Mouse (Mus musculus): ENCODE data around the gene Hsf2bp. TPM values are rescaled to one million over a fixed set of nuclear protein-coding genes. Genes with fewer than 3 reads are reported as not detected.

The Hsf2bp gene
- polyA plus RNA-seq, 1 experiment from 2014 or later: 0.95 TPM

GRCm38 (mm10) chr17:32063654-32064053 lies 27.5 kb upstream of the Hsf2bp start:
- Histone ChIP-seq H3K27me3 (ENCODE audit: control insufficient read depth, insufficient read depth, low read length) (no peaks in the 10 kb centered on the region), H3K9ac (ENCODE audit: low read depth, low read length) (no peak overlapping the region), H3K9me3 (ENCODE audit: control insufficient read depth, low read length) (no peaks in the 10 kb centered on the region), H3K36me3 (ENCODE audit: control insufficient read depth, insufficient read depth, low read length) (peaks cover 44% of the 10 kb centered on the region), H3K4me3 (ENCODE audit: low read length) (no peak overlapping the region), H3K27ac (ENCODE audit: low read depth, low read length) (no peak overlapping the region), H3K4me2 (replicated peaks; ENCODE audit: low read depth, low read length) (no peak overlapping the region), H3K4me1 (ENCODE audit: control insufficient read depth, insufficient read depth, low read length) (no peaks in the 10 kb centered on the region)
- no peak for ATAC-seq (ENCODE audit: low FRiP score, low TSS enrichment)
- WGBS: 79% methylated on average over 2 of the region's 2 CpGs

GRCm38 (mm10) chr17:32061219-32061618 lies 25.1 kb upstream of the Hsf2bp start:
- H3K9me3 ChIP-seq (ENCODE audit: control insufficient read depth, low read length): no peaks in the 10 kb centered on the region
- peaks cover 68% of the 10 kb centered on the region for H3K36me3 ChIP-seq (ENCODE audit: control insufficient read depth, insufficient read depth, low read length)
- H3K9ac ChIP-seq (ENCODE audit: low read depth, low read length): no peak overlapping the region
- no peak for ATAC-seq (ENCODE audit: low FRiP score, low TSS enrichment)
- no peaks in the 10 kb centered on the region for H3K4me1 ChIP-seq (ENCODE audit: control insufficient read depth, insufficient read depth, low read length)
- H3K4me2 ChIP-seq (replicated peaks; ENCODE audit: low read depth, low read length): no peak overlapping the region
- H3K4me3 ChIP-seq (ENCODE audit: low read length): no peak overlapping the region
- H3K27me3 ChIP-seq (ENCODE audit: control insufficient read depth, insufficient read depth, low read length): no peaks in the 10 kb centered on the region
- 97% methylated on average over 14 of the region's 14 CpGs for WGBS
- H3K27ac ChIP-seq (ENCODE audit: low read depth, low read length): no peak overlapping the region

- no peak overlapping the region for H3K9ac ChIP-seq (ENCODE audit: low read depth, low read length)
- no peak overlapping the region for H3K4me3 ChIP-seq (ENCODE audit: low read length)
- H3K27ac ChIP-seq (ENCODE audit: low read depth, low read length): no peak overlapping the region
- WGBS: 96% methylated on average over 2 of the region's 2 CpGs
- no peaks in the 10 kb centered on the region for H3K4me1 ChIP-seq (ENCODE audit: control insufficient read depth, insufficient read depth, low read length)
- no peak for ATAC-seq (ENCODE audit: low FRiP score, low TSS enrichment)
- no peak overlapping the region for H3K4me2 ChIP-seq (replicated peaks; ENCODE audit: low read depth, low read length)
- no peaks in the 10 kb centered on the region for H3K27me3 ChIP-seq (ENCODE audit: control insufficient read depth, insufficient read depth, low read length)
- peaks cover 90% of the 10 kb centered on the region for H3K36me3 ChIP-seq (ENCODE audit: control insufficient read depth, insufficient read depth, low read length)
- no peaks in the 10 kb centered on the region for H3K9me3 ChIP-seq (ENCODE audit: control insufficient read depth, low read length)
Measured at GRCm38 (mm10) chr17:32059084-32059483, 22.9 kb upstream of the Hsf2bp start.

- WGBS: 84% methylated on average over 2 of the region's 2 CpGs
- no peak overlapping the region for H3K4me2 ChIP-seq (replicated peaks; ENCODE audit: low read depth, low read length)
- ATAC-seq (ENCODE audit: low FRiP score, low TSS enrichment): no peak
- no peak overlapping the region for H3K27ac ChIP-seq (ENCODE audit: low read depth, low read length)
- no peak overlapping the region for H3K4me3 ChIP-seq (ENCODE audit: low read length)
- H3K9ac ChIP-seq (ENCODE audit: low read depth, low read length): no peak overlapping the region
- H3K4me1 ChIP-seq (ENCODE audit: control insufficient read depth, insufficient read depth, low read length): no peaks in the 10 kb centered on the region
- H3K27me3 ChIP-seq (ENCODE audit: control insufficient read depth, insufficient read depth, low read length): no peaks in the 10 kb centered on the region
- H3K36me3 ChIP-seq (ENCODE audit: control insufficient read depth, insufficient read depth, low read length): peaks cover 99% of the 10 kb centered on the region
- no peaks in the 10 kb centered on the region for H3K9me3 ChIP-seq (ENCODE audit: control insufficient read depth, low read length)
Measured at GRCm38 (mm10) chr17:32057843-32058242, 21.7 kb upstream of the Hsf2bp start.

- H3K36me3 ChIP-seq (ENCODE audit: control insufficient read depth, insufficient read depth, low read length): peaks cover 99% of the 10 kb centered on the region
- no peak overlapping the region for H3K27ac ChIP-seq (ENCODE audit: low read depth, low read length)
- H3K4me2 ChIP-seq (replicated peaks; ENCODE audit: low read depth, low read length): no peak overlapping the region
- H3K9me3 ChIP-seq (ENCODE audit: control insufficient read depth, low read length): no peaks in the 10 kb centered on the region
- 89% methylated on average over 5 of the region's 5 CpGs for WGBS
- H3K4me1 ChIP-seq (ENCODE audit: control insufficient read depth, insufficient read depth, low read length): no peaks in the 10 kb centered on the region
- no peak overlapping the region for H3K4me3 ChIP-seq (ENCODE audit: low read length)
- H3K9ac ChIP-seq (ENCODE audit: low read depth, low read length): no peak overlapping the region
- ATAC-seq (ENCODE audit: low FRiP score, low TSS enrichment): no peak
- no peaks in the 10 kb centered on the region for H3K27me3 ChIP-seq (ENCODE audit: control insufficient read depth, insufficient read depth, low read length)
Measured at GRCm38 (mm10) chr17:32053677-32054076, 17.5 kb upstream of the Hsf2bp start.

GRCm38 (mm10) chr17:32052237-32053080 lies 16.3 kb upstream of the Hsf2bp start:
- Histone ChIP-seq H3K27ac (ENCODE audit: low read depth, low read length) (no peak overlapping the region), H3K9me3 (ENCODE audit: control insufficient read depth, low read length) (no peaks in the 10 kb centered on the region), H3K4me1 (ENCODE audit: control insufficient read depth, insufficient read depth, low read length) (no peaks in the 10 kb centered on the region), H3K4me2 (replicated peaks; ENCODE audit: low read depth, low read length) (no peak overlapping the region), H3K9ac (ENCODE audit: low read depth, low read length) (no peak overlapping the region), H3K27me3 (ENCODE audit: control insufficient read depth, insufficient read depth, low read length) (no peaks in the 10 kb centered on the region), H3K36me3 (ENCODE audit: control insufficient read depth, insufficient read depth, low read length) (peaks cover 98% of the 10 kb centered on the region), H3K4me3 (ENCODE audit: low read length) (no peak overlapping the region)
- 78% methylated on average over 5 of the region's 5 CpGs for WGBS
- no peak for ATAC-seq (ENCODE audit: low FRiP score, low TSS enrichment)

GRCm38 (mm10) chr17:32050609-32051008 lies 14.5 kb upstream of the Hsf2bp start:
- Histone ChIP-seq H3K27me3 (ENCODE audit: control insufficient read depth, insufficient read depth, low read length) (no peaks in the 10 kb centered on the region), H3K4me2 (replicated peaks; ENCODE audit: low read depth, low read length) (no peak overlapping the region), H3K9me3 (ENCODE audit: control insufficient read depth, low read length) (no peaks in the 10 kb centered on the region), H3K4me3 (ENCODE audit: low read length) (no peak overlapping the region), H3K36me3 (ENCODE audit: control insufficient read depth, insufficient read depth, low read length) (peaks cover 92% of the 10 kb centered on the region), H3K9ac (ENCODE audit: low read depth, low read length) (no peak overlapping the region), H3K27ac (ENCODE audit: low read depth, low read length) (no peak overlapping the region), H3K4me1 (ENCODE audit: control insufficient read depth, insufficient read depth, low read length) (no peaks in the 10 kb centered on the region)
- WGBS: 81% methylated on average over 6 of the region's 6 CpGs
- ATAC-seq (ENCODE audit: low FRiP score, low TSS enrichment): no peak

GRCm38 (mm10) chr17:32049914-32050313 lies 13.8 kb upstream of the Hsf2bp start:
- 89% methylated on average over 4 of the region's 4 CpGs for WGBS

GRCm38 (mm10) chr17:32048351-32048750 lies 12.2 kb upstream of the Hsf2bp start:
- no peaks in the 10 kb centered on the region for H3K9me3 ChIP-seq (ENCODE audit: control insufficient read depth, low read length)
- no peak overlapping the region for H3K9ac ChIP-seq (ENCODE audit: low read depth, low read length)
- H3K27ac ChIP-seq (ENCODE audit: low read depth, low read length): no peak overlapping the region
- no peak overlapping the region for H3K4me2 ChIP-seq (replicated peaks; ENCODE audit: low read depth, low read length)
- H3K4me3 ChIP-seq (ENCODE audit: low read length): no peak overlapping the region
- no peak for ATAC-seq (ENCODE audit: low FRiP score, low TSS enrichment)
- peaks cover 70% of the 10 kb centered on the region for H3K36me3 ChIP-seq (ENCODE audit: control insufficient read depth, insufficient read depth, low read length)
- H3K27me3 ChIP-seq (ENCODE audit: control insufficient read depth, insufficient read depth, low read length): no peaks in the 10 kb centered on the region
- H3K4me1 ChIP-seq (ENCODE audit: control insufficient read depth, insufficient read depth, low read length): no peaks in the 10 kb centered on the region
- 87% methylated on average over 5 of the region's 5 CpGs for whole genome bisulfite sequencing

More at GRCm38 (mm10) chr17:32049914-32050313, 13.8 kb upstream of the Hsf2bp start:
- Histone ChIP-seq H3K9me3 (ENCODE audit: control insufficient read depth, low read length) (no peaks in the 10 kb centered on the region), H3K27ac (ENCODE audit: low read depth, low read length) (no peak overlapping the region), H3K9ac (ENCODE audit: low read depth, low read length) (no peak overlapping the region), H3K27me3 (ENCODE audit: control insufficient read depth, insufficient read depth, low read length) (no peaks in the 10 kb centered on the region), H3K4me2 (replicated peaks; ENCODE audit: low read depth, low read length) (no peak overlapping the region), H3K4me1 (ENCODE audit: control insufficient read depth, insufficient read depth, low read length) (no peaks in the 10 kb centered on the region), H3K4me3 (ENCODE audit: low read length) (no peak overlapping the region), H3K36me3 (ENCODE audit: control insufficient read depth, insufficient read depth, low read length) (peaks cover 85% of the 10 kb centered on the region)
- ATAC-seq (ENCODE audit: low FRiP score, low TSS enrichment): no peak
